19 mouse cellular contexts compared by ENCODE assay signal in genomic region chr11:98820968-98821367, GRCm38 (mm10). TPM values are rescaled to one million over a fixed set of nuclear protein-coding genes. Genes with fewer than 3 reads are reported as not detected.
"Had no signal": no experiment of that assay in that cellular context is flagged by ENCODE, and none has a peak within 500 bp of the region (broad histone marks: within the 10 kb centered on the region; RNA-seq: fewer than 3 reads in every experiment).

No protein-coding gene starts in this region.

- DNase-seq: kidney, adult 18-20 months; kidney, adult 9 months; kidney, postnatal 14 days; kidney, postnatal 4 days; layer of hippocampus, adult 9-11 months; lung, adult 2 months; lung, postnatal 14 days; lung, postnatal 4 days; retina, postnatal 1 day; thymus, adult 18-20 months; thymus, postnatal 4 days had no signal

- H3K4me1 ChIP-seq: midbrain, embryonic 10.5 days; midbrain, embryonic 13.5 days; neural tube, embryonic 13.5 days had no signal

- H3K27ac ChIP-seq: liver, embryonic 15.5 days; midbrain, embryonic 10.5 days; midbrain, embryonic 13.5 days; neural tube, embryonic 13.5 days had no signal

- H3K4me3 ChIP-seq: liver, embryonic 15.5 days; midbrain, embryonic 10.5 days; midbrain, embryonic 13.5 days; myocyte; neural tube, embryonic 13.5 days had no signal

- H3K9ac ChIP-seq: liver, embryonic 15.5 days; midbrain, embryonic 13.5 days; neural tube, embryonic 13.5 days had no signal

- H3K9me3 ChIP-seq: liver, embryonic 15.5 days; midbrain, embryonic 10.5 days; midbrain, embryonic 13.5 days; neural tube, embryonic 13.5 days had no signal

- H3K4me2 ChIP-seq: liver, embryonic 15.5 days; midbrain, embryonic 13.5 days; neural tube, embryonic 13.5 days had no signal

- H3K27me3 ChIP-seq: liver, embryonic 15.5 days; midbrain, embryonic 13.5 days; neural tube, embryonic 13.5 days had no signal

- ATAC-seq: intestine, embryonic 16.5 days; midbrain, embryonic 13.5 days; midbrain, embryonic 16.5 days had no signal

RNA-seq across cellular contexts. Expression of gene Rapgefl1, which starts 15.6 kb away (rescaled TPM):
- total RNA-seq: monocyte, adult 5-6 weeks had no signal
